Mouse (Mus musculus) lung, adult 2 months (tissue): ENCODE measurements at regions not wholly inside any gene's neighbourhood (a gene's known extent, or its start where the extent isn't known, plus 50 kb on each side); places are given as distances from the start of the nearest gene placed in this dataset.

Experiments
- CTCF ChIP-seq: fragments of 200-500 bp; IDR thresholded peaks from 2 replicates; pipeline ENCODE4 v1.5.1; 2011; ENCODE audit warnings: mild to moderate bottlenecking, low read length, control low read depth; ENCODE audit not compliant: insufficient read depth
- POLR2A ChIP-seq: fragments of 200-500 bp; IDR thresholded peaks from 2 replicates; pipeline ENCODE4 v1.6.1; 2011; ENCODE audit warnings: low read depth, mild to moderate bottlenecking, control low read depth, low read length, borderline replicate concordance; ENCODE audit errors: extremely low read depth

DNA sequence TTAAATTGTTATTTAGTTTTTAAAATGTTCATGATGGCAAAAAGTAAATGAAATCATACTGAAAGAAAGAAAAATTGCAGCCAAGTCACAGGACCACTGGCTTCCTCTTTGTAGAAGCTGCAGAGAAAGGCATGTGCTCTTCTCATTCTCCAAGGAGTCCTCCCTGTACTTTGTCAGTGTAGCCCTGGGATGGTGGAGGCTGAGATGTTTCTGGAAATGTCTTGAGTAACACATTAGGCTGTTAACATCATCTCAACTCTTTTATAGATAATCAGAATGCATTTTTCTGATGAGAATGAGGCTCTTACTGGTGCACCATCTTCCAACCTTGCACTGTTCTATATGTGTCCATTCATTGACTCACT lies 128.3 kb upstream of the Tle1 start:
- TF ChIP-seq CTCF = no peak
- TF ChIP-seq POLR2A = no peak
